ENCODE assay signal across 9 mouse cellular contexts in the genomic region with DNA sequence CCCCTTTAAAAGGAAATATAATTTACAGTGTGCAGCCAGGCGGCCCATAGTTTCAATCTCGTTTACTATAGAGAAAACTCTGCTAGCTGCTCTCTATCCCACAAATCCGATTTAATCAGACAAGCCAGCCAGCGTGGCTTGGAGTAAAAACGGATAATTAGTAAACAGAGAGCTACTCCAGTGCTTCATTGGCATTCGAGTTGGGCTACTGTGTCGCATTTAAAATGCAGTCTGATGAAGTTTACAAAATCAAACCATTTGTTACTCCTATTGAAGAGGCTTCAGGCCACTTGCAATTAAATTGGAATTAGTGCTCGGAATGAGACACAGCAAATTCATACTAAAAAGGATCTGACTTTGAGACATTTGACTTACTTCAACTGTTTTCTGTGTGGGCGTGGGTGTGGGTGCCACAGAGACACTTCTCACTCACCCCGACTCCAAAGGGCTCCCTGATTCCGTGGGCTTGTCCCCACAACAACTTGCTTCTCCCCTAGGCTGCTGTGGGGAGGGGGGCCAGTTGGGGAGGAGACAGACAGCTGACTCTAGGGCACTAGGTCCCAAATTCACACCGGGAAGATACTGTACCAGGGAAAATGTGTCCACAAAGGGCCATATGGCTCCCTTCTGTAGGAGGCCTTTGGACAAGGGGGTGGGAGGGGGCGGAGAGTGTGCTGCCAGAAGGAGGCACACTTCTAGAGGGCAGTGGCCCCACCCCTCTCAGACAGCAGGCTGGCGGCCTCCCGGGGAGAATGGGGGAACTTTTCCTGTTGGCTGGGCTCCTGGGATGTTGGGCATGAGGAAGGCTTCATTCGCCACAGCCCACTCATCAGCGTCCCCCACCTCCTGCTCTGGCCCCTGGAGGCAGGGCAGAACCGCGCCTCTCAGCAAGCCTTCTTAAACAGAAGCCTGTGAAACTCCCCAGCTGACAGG.
A peak's percentile ranks its signal among the peaks of the same experiment; 100 is the strongest.
DNase-seq lines count a peak whose midpoint lies in the region; ATAC-seq and TF ChIP-seq lines count a peak whose summit lies in the region.
"Had no signal": no experiment of that assay in that cellular context is flagged by ENCODE, and none has a peak within 500 bp of the region (broad histone marks: within the 10 kb centered on the region; RNA-seq: fewer than 3 reads in every experiment).

No protein-coding gene starts in this region.

- peak; percentile 24 for DNase-seq in kidney, adult 2 months
- no peak for DNase-seq in kidney, adult 9 months
- DNase-seq in embryo, embryonic 10 days (ENCODE audit: low spot score), result peak; percentile 55
- peak; percentile 40 for DNase-seq in heart, postnatal 4 days
- peak; percentile 31 to 42 for DNase-seq in right cerebral cortex, adult 2 months (ENCODE audit: low spot score in 2 of 2)
- no peak for DNase-seq in urinary bladder, adult 18-20 months (ENCODE audit: low spot score in 2 of 2)
- DNase-seq in gastrocnemius, adult 8-10 months (ENCODE audit: low spot score in 2 of 2), result no peak

- no peak overlapping the region for H3K9ac ChIP-seq in lung, embryonic 15.5 days
- H3K9ac ChIP-seq: limb, embryonic 15.5 days had no signal

- no peak overlapping the region for H3K4me2 ChIP-seq in lung, embryonic 15.5 days
- H3K4me2 ChIP-seq: limb, embryonic 15.5 days had no signal

- no peak for TF ChIP-seq POLR2A in kidney, adult 2 months (IDR thresholded peaks at IDR 0.05; ENCODE audit: low read depth, low read length)

- no peaks in the 10 kb centered on the region for H3K27me3 ChIP-seq in kidney, adult 2 months (replicated peaks; ENCODE audit: control insufficient read depth, insufficient read depth, low read length)
- H3K27me3 ChIP-seq in lung, embryonic 15.5 days, result no peaks in the 10 kb centered on the region

- H3K36me3 ChIP-seq in kidney, adult 2 months (ENCODE audit: control insufficient read depth, insufficient read depth, low read length), result no peaks in the 10 kb centered on the region
- H3K36me3 ChIP-seq in lung, embryonic 15.5 days, result no peaks in the 10 kb centered on the region
- H3K36me3 ChIP-seq: limb, embryonic 15.5 days had no signal

- no peak overlapping the region for H3K4me3 ChIP-seq in kidney, adult 2 months (ENCODE audit: insufficient read depth, low read depth, low read length)
- no peak overlapping the region for H3K4me3 ChIP-seq in lung, embryonic 15.5 days
- H3K4me3 ChIP-seq: limb, embryonic 15.5 days had no signal

- 47% methylated on average over 19 of the region's 19 CpGs for WGBS in kidney, adult 2 months
- WGBS in lung, embryonic 15.5 days, result 30% methylated on average over 19 of the region's 19 CpGs

- H3K9me3 ChIP-seq in lung, embryonic 15.5 days, result no peaks in the 10 kb centered on the region
- H3K9me3 ChIP-seq: limb, embryonic 15.5 days had no signal

- TF ChIP-seq CTCF in kidney, adult 2 months (conservative IDR thresholded peaks at IDR 0.05; ENCODE audit: insufficient read depth, insufficient read length, low read depth, low read length), result no peak

- H3K4me1 ChIP-seq in kidney, adult 2 months (ENCODE audit: control insufficient read depth, insufficient read depth, low read length), result 0 out of 2 replicates have a peak, but pooled peaks cover 3% of the 10 kb centered on the region
- H3K4me1 ChIP-seq in lung, embryonic 15.5 days, result peaks cover 28% of the 10 kb centered on the region

- ATAC-seq in lung, embryonic 15.5 days (ENCODE audit: borderline replicate concordance, extremely low read depth, low FRiP score, low TSS enrichment), result peak; percentile 69

- H3K27ac ChIP-seq in kidney, adult 2 months (ENCODE audit: insufficient read depth, low read depth, low read length), result no peak overlapping the region
- no peak overlapping the region for H3K27ac ChIP-seq in lung, embryonic 15.5 days
- H3K27ac ChIP-seq: limb, embryonic 15.5 days had no signal

Comparison
In these comparisons a context has a peak if more than half of its experiments do, and no peak if none do; other contexts are left out.
1. DNase-seq: peak in kidney, adult 2 months (single experiment), embryo, embryonic 10 days (single experiment), heart, postnatal 4 days (single experiment) and right cerebral cortex, adult 2 months (2 of 2); none in kidney, adult 9 months (single experiment), urinary bladder, adult 18-20 months (0 of 2) and gastrocnemius, adult 8-10 months (0 of 2).